Mouse (Mus musculus) left cerebral cortex, adult 9 months (tissue): ENCODE results near the gene Tmem200a.

Source experiments
- DNase-seq, 2 experiments: peaks; one replicate each; pipeline ENCODE4 v3.0.0; 2022; ENCODE audit warnings: low spot score in 2 of 2

The Tmem200a gene

GRCm38 (mm10) chr10:26078521-26079142 lies at the start of gene Tmem200a:
Tmem200a (minus strand) TSS chr10:26079052.
- DNase-seq = peak in 1 of 2 experiments; percentile 68

GRCm38 (mm10) chr10:26119822-26120183 lies 41.0 kb upstream of the Tmem200a start:
- no peak for DNase-seq

GRCm38 (mm10) chr10:26119067-26119821 lies 40.4 kb upstream of the Tmem200a start:
- peak in 1 of 2 experiments; percentile 9 for DNase-seq

- peak in 1 of 2 experiments; percentile 29 for DNase-seq
Observed at GRCm38 (mm10) chr10:26114409-26114808, 35.6 kb upstream of the Tmem200a start.

GRCm38 (mm10) chr10:26103330-26103982 lies 24.6 kb upstream of the Tmem200a start:
- no peak for DNase-seq

- DNase-seq = no peak
Observed at GRCm38 (mm10) chr10:26082081-26082480, 3.2 kb upstream of the Tmem200a start.

- no peak for DNase-seq
Observed at GRCm38 (mm10) chr10:26079678-26080077, 826 bp upstream of the Tmem200a start.

- peak in 1 of 2 experiments; percentile 15 for DNase-seq
Observed at GRCm38 (mm10) chr10:26077671-26078481, 976 bp downstream of the Tmem200a start, which contains the start of gene Gm9767. Gm9767 (plus strand) TSS chr10:26078255.

GRCm38 (mm10) chr10:26076949-26077348 lies 1.9 kb downstream of the Tmem200a start:
- no peak for DNase-seq

- no peak for DNase-seq
Observed at GRCm38 (mm10) chr10:26071986-26072385, 6.9 kb downstream of the Tmem200a start.

GRCm38 (mm10) chr10:26063071-26063470 lies 15.8 kb downstream of the Tmem200a start:
- DNase-seq = no peak

GRCm38 (mm10) chr10:26059662-26060307 lies 19.1 kb downstream of the Tmem200a start:
- peak in 1 of 2 experiments; percentile 49 for DNase-seq

GRCm38 (mm10) chr10:26051177-26051576 lies 27.7 kb downstream of the Tmem200a start:
- no peak for DNase-seq

- DNase-seq = peak; percentile 80 to 88
Observed at GRCm38 (mm10) chr10:26034931-26035330, 43.9 kb downstream of the Tmem200a start.

GRCm38 (mm10) chr10:26018740-26019139 lies 60.1 kb downstream of the Tmem200a start:
- no peak for DNase-seq

GRCm38 (mm10) chr10:26014298-26014697 lies 64.6 kb downstream of the Tmem200a start:
- no peak for DNase-seq

GRCm38 (mm10) chr10:26008948-26009347 lies 69.9 kb downstream of the Tmem200a start:
- peak in 1 of 2 experiments; percentile 24 for DNase-seq

- DNase-seq = no peak
Observed at GRCm38 (mm10) chr10:26005471-26005870, 73.4 kb downstream of the Tmem200a start.

- DNase-seq = no peak
Observed at GRCm38 (mm10) chr10:26000893-26001292, 78.0 kb downstream of the Tmem200a start.

- no peak for DNase-seq
Observed at GRCm38 (mm10) chr10:25999291-25999930, 79.4 kb downstream of the Tmem200a start.

- DNase-seq = no peak
Observed at GRCm38 (mm10) chr10:25984056-25984455, 94.8 kb downstream of the Tmem200a start.
